Mouse (Mus musculus) small intestine, adult 2 months (tissue): ENCODE data around the gene Cog7. TPM values are rescaled to one million over a fixed set of nuclear protein-coding genes. Genes with fewer than 3 reads are reported as not detected.

Experiments
- H3K27ac ChIP-seq: fragments of 200-500 bp; 2 replicates; pipeline ENCODE4 v1.5.1; 2012; ENCODE audit warnings: low read depth, low read length, control low read depth, inconsistent platforms; ENCODE audit not compliant: insufficient read depth
- H3K27me3 ChIP-seq: fragments of 200-500 bp; 2 replicates; pipeline ENCODE4 v1.6.1; 2012; ENCODE audit warnings: mild to moderate bottlenecking, moderate library complexity, low read length, inconsistent platforms; ENCODE audit not compliant: control insufficient read depth, insufficient read depth
- H3K36me3 ChIP-seq: fragments of 200-500 bp; 2 replicates; pipeline ENCODE4 v1.6.1; 2012; ENCODE audit warnings: mild to moderate bottlenecking, low read length, control low read depth, inconsistent platforms; ENCODE audit not compliant: control insufficient read depth, insufficient read depth
- H3K4me1 ChIP-seq: fragments of 200-500 bp; 2 replicates; pipeline ENCODE4 v1.6.1; 2012; ENCODE audit warnings: low read length, inconsistent platforms, mixed read lengths; ENCODE audit not compliant: control insufficient read depth, insufficient read depth, insufficient read length
- H3K4me3 ChIP-seq: fragments of 200-500 bp; 2 replicates; pipeline ENCODE4 v1.5.1; 2012; ENCODE audit warnings: low read depth, mild to moderate bottlenecking, control low read depth, inconsistent platforms, low read length, moderate library complexity
- CTCF ChIP-seq: fragments of 200-500 bp; IDR thresholded peaks from 2 replicates; pipeline ENCODE4 v1.5.1; 2012; ENCODE audit warnings: low read depth, mild to moderate bottlenecking, control low read depth, inconsistent platforms, low read length, moderate library complexity, mixed read lengths; ENCODE audit not compliant: insufficient replicate concordance, insufficient read length; ENCODE audit errors: extremely low read depth
- POLR2A ChIP-seq: fragments of 200-500 bp; IDR thresholded peaks from 2 replicates; pipeline ENCODE4 v1.6.1; 2012; ENCODE audit warnings: low read depth, mild to moderate bottlenecking, control low read depth, inconsistent platforms, low read length, moderate library complexity
- WGBS: fragments of 180-500 bp; shearing (Covaris S2); methylation state at CpG from one replicate; pipeline ENCODE4 v1.1.7; 2018; 5-methylcytosine and 5-hydroxymethylcytosine counted together
- polyA plus RNA-seq: library from polyadenylated mRNA; depleted of rRNA; stranded (reverse); fragments of >200 nt; gene quantifications from 2 replicates; pipeline ENCODE4 v1.2.3, GENCODE M21; 2012

Gene Cog7
- polyA plus RNA-seq, 1 experiment: 20.2 TPM

GRCm38 (mm10) chr7:121896689-121897088, 84.8 kb downstream of the Cog7 start:
- WGBS: 29% methylated on average over 6 of the region's 6 CpGs
- TF ChIP-seq CTCF (no peak), POLR2A (no peak)

GRCm38 (mm10) chr7:121890636-121891360, 90.7 kb downstream of the Cog7 start:
- 76% methylated on average over 13 of the region's 13 CpGs for WGBS
- Histone ChIP-seq H3K4me1 (no peaks in the 10 kb centered on the region), H3K36me3 (no peaks in the 10 kb centered on the region), H3K27me3 (no peaks in the 10 kb centered on the region), H3K4me3 (no peak overlapping the region), H3K27ac (no peak overlapping the region)
- no peak for TF ChIP-seq CTCF

More at GRCm38 (mm10) chr7:121896689-121897088, 84.8 kb downstream of the Cog7 start:
- Histone ChIP-seq H3K4me3 (no peak overlapping the region), H3K4me1 (no peaks in the 10 kb centered on the region), H3K36me3 (no peaks in the 10 kb centered on the region), H3K27ac (no peak overlapping the region), H3K27me3 (no peaks in the 10 kb centered on the region)

DNA sequence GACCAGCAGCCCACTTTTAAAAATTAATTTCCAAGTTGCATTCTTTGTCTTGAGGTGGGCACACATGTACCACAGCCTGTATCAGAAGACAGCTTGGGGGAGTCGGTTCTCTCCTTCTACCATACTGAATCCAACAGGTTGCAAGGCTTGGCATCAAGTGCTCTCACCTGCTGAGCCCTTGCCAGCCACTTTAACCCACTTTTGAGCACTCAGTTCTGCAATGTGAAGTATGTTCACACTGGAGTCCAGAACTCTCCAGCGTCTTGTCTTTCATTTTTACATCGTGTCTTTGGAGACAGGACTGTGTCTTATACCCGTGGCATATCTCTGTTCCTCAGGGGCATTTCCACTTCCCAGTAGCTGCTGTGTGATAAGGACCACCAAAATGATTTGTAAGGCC, 101.3 kb downstream of the Cog7 start:
- H3K36me3 ChIP-seq: no peaks in the 10 kb centered on the region
- WGBS: 79% methylated on average over 4 of the region's 4 CpGs

GRCm38 (mm10) chr7:121874784-121875183, 106.7 kb downstream of the Cog7 start:
- Histone ChIP-seq H3K27me3 (no peaks in the 10 kb centered on the region), H3K4me1 (no peaks in the 10 kb centered on the region), H3K27ac (no peak overlapping the region), H3K4me3 (no peak overlapping the region), H3K36me3 (no peaks in the 10 kb centered on the region)
- WGBS: 68% methylated on average over 7 of the region's 7 CpGs
- TF ChIP-seq POLR2A (no peak), CTCF (no peak)

More for the DNA sequence above, 101.3 kb downstream of the Cog7 start:
- TF ChIP-seq POLR2A (no peak), CTCF (no peak)
- Histone ChIP-seq H3K4me3 (no peak overlapping the region), H3K4me1 (no peaks in the 10 kb centered on the region), H3K27me3 (no peaks in the 10 kb centered on the region), H3K27ac (no peak overlapping the region)

DNA sequence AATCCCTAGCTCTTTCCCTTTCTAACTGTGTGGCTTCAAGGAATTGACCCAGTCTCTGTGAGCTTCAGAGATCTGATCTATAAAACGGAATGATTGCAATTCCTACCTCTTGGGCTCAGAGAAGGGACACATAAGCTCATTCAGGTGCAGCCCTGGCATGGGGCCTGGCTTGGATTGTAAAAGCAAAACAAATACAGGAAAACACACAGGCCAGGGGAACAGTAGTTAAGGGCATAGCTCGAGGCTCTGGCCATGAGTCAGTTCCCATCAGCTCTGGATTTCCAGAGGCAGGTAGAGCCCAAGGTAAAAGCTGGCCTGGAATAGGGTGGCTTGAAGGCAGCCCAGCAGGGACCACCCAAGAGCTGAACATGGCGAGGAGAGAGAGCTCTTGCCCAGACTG, 107.5 kb downstream of the Cog7 start:
- TF ChIP-seq POLR2A (no peak), CTCF (no peak)
- no peaks in the 10 kb centered on the region for H3K27me3 ChIP-seq
- H3K36me3 ChIP-seq: no peaks in the 10 kb centered on the region
- WGBS: 30% methylated on average over 3 of the region's 3 CpGs
- H3K4me3 ChIP-seq: no peak overlapping the region
- H3K4me1 ChIP-seq: no peaks in the 10 kb centered on the region
- H3K27ac ChIP-seq: no peak overlapping the region

DNA sequence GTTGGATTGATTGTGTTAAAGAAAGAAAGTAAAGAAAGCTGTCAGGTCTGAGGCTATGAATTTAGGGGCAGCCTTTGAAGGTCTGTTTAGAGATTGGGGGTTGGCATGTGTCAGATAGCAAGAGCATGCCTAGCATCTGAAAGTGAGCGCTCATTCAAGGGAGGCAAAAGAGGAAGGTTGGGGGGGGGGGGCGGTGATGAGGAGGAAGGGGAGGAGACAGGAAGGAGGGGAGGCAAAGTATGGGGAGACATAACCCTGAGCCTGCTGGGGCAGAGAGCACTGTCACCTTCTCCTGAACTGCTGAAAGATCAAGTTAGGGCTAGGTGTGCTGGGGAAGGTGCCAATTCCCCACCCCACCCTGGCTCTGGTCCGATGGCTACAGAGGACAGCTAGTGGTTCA, 109.9 kb downstream of the Cog7 start:
- Histone ChIP-seq H3K27ac (no peak overlapping the region), H3K36me3 (no peaks in the 10 kb centered on the region), H3K4me3 (no peak overlapping the region), H3K27me3 (no peaks in the 10 kb centered on the region), H3K4me1 (no peaks in the 10 kb centered on the region)
- WGBS: 75% methylated on average over 3 of the region's 3 CpGs
- no peak for TF ChIP-seq POLR2A
- no peak for TF ChIP-seq CTCF

DNA sequence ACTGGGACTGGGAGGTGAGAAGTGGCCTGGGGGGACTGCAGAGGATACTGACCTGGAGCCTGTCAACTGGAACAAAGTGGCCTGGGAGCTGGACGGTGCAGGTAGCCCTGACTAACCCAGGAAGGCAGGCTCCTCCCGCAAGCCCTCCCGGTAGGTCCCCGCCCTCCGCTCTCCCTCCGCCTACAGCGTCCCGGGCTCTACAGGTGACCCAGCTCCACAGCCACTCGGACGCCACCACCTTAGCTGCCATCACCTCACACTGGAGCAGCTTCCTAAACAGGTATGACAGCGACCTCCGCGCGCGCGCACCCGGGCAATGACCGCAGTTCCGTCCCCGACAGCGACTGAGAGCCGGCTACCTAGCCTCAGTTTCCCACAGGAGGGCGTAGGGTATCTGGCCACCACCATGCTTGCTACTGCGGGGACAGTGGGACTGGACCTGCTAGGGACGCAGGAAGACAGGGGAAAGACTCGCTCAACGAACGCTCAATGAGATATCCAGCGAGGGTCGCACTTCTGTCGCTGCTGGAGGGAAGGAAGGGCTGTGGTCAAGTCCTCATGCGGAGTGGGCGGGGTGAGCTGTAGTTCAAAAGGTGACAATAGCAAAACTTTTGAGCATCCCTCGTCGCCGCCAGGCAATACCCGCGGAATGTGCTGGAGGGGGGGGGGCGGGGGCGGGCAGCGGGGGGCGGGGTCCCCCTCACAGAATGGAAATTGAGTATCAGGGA, 116.5 kb downstream of the Cog7 start, which contains the start of gene Scnn1b:
TSS of gene Scnn1b (plus strand) at position 181 of the 728 bp plus-strand sequence.
- H3K27me3 ChIP-seq: peaks cover 12% of the 10 kb centered on the region

More for the DNA sequence above, 116.5 kb downstream of the Cog7 start, which contains the start of gene Scnn1b:
- no peak within 1 kb of the TSS for H3K27ac ChIP-seq
- no peaks in the 10 kb centered on the region for H3K4me1 ChIP-seq
- H3K36me3 ChIP-seq: no peaks in the 10 kb centered on the region
- H3K4me3 ChIP-seq: no peak within 1 kb of the TSS
- TF ChIP-seq CTCF: no peak
- no peak for TF ChIP-seq POLR2A
- 3% methylated on average over 38 of the region's 42 CpGs for WGBS
